Mouse (Mus musculus) ZHBTc4 (cell line): ENCODE measurements around the gene Bcl2.
"Not testable (repeated sequence)": the region's sequence is repeated elsewhere in the genome, so short reads cannot be mapped to it uniquely, and the experiment has no call there.

Experiments
- DNase-seq: peaks from one replicate; pipeline ENCODE4 v3.0.0-alpha.2; 2011; ENCODE audit warnings: low read depth, low spot score

Gene Bcl2

GRCm38 (mm10) chr1:106713621-106714529, at the start of gene Bcl2:
Gene Bcl2, minus strand, starts transcription at chr1:106714274.
- peak; percentile 69 for DNase-seq

DNA sequence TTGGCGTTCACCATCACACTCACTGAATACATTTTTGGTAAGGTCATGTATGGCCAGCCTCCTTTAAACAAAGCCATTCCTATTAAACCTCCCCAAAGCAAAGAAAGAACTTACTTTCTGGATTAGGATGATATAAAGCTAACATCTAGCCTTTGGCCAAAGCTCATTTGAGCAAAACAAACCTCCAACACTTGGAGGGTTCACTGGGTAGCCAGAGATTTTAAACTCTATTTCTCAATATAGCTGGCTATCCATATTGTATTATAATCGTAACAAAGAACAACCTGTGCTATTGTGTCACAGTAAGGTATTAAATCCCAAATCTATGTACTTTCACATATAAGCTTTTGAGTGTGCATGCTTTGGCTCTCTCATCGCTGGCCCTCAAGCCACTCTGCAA, 46.7 kb upstream of the Bcl2 start:
- DNase-seq = no peak

DNA sequence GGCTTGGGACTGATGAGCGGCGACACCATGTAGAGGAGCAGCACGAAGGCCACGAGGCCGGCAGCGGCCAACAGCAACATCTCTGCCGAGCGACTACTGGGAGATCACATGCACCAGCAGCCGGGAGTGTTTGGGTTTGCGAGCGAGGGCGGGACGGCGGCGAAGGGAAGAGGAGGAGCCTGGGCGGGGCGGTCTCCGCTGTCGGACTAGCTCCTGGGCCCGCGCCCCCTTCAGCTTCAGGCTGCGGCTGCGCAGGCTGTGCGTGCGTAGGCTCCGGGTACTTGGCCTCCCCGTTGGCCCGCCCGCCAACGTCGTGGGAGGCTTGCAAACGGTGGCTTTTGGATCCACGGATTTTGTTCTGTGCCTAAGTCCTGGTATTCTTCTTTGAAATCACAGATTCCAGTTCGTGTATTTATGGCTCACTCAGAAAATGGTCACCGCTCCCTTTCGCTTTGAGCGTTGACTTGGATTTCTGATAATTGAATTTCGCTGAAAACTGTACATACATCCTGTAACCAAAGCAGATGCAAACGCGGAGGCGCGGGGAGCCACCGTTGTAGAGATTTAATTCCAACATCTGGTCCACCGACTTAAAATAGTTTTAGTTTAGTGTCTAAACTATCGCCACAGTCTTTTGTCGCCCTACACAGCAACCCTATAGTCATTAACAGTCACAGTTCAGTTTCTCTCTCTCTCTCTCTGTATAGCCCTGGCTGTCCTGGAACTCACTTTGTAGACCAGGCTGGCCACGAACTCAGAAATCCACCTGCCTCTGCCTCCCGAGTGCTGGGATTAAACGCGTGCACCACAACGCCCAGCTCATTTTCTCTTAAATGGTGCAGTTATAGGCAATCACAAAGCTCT, 45.7 kb upstream of the Bcl2 start, which contains the start of gene Kdsr:
TSS of gene Kdsr (minus strand) at position 156 of the 864 bp plus-strand sequence.
- DNase-seq = peak; percentile 98

DNA sequence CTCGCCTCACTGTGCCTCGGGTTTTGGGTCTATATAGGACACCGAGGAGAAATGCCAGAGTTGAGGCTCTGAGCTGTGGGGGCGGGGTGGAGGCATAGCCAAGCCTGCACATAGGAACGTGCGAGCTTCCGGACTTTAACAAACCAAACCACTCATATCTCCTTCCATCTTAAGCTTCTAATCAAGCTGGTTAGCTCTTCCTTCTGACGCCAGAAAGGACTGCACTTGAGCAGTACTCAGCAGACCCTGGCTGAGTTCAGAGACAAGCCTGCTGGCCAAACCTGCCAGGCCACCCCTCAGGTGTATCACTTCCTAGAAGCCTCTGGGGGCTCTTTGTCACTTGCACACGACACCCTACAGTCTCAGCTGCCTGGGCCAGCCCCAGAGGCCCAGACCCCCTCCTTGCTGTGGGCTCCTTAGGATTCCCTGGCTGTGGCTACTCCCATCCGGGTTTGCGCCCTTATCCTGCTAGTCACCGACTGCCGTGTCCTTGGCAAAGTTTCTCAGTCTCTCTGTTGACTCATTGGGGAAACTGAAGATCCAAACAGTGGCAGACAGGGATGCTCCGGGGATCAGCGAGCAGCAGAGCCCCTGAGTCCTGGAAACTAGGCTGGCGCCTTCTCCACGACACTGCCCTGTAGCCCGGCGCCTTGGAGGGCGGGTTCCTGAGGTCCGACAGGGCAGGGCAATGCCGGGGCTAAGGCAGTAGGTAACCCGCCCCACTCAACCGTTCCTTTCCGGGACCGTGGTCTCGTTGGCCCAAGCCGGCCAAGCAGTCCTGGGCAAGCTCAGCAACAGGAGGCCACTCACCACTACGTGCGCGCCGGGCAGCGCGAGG, 44.9 kb upstream of the Bcl2 start:
- peak; percentile 59 for DNase-seq

- DNase-seq = no peak
Measured at GRCm38 (mm10) chr1:106756633-106757032, 42.6 kb upstream of the Bcl2 start.

GRCm38 (mm10) chr1:106752013-106752412, 37.9 kb upstream of the Bcl2 start:
- DNase-seq = no peak

DNA sequence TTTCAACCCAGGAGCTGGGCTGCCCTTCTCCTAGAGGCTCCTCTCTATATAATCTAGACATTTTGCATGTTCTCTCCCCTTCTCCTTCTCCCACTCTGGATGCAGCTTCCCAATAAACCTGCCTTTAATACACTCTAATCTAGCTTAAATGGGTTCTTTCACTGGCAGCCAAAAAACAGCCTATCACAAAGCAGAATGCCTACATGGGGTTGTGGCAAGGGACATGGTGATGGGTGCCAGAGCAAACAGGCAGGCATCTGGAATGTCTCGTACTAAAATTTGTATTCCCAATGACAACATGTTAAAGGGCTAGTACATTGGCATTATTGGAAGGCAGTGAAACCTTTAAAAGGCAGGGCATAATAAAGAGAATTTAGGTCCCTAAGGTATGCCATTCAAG, 36.6 kb upstream of the Bcl2 start:
- DNase-seq = no peak

DNA sequence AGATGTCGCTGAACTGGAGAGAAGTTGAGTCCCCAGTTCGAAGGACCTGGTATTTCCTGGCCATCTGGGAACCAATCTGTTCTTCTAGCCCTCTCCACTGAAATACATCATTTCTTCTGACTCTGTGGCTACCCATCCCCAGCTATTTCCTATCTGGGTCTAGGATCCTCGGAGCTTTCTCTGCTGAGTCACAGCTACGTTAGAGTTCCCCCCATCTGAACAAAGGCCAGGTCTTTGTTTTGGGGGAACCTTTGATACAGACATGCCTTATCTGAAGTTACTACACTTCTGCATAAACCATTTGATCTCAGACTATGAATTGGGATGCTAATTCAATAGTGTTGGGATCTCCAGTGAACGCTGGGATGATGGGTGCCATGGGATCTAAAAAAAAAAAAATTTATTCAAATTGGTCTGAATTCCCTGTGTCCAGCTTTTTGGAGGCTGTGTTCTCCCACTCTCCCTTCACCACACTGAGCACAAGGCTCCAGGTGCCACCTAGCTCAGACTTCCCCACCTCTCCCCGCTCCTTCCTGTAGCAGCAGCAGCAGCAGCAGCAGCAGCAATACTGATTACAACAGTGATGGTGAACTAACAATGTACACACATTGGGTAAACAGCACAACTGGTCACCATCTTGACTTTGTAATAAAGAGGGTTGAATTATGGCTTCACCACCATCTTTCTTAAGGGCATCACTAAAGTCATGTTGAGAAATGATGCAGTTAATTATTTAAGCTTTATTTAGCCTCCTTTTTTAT, 34.7 kb upstream of the Bcl2 start:
- DNase-seq = no peak

- no peak for DNase-seq
Measured at GRCm38 (mm10) chr1:106742980-106743379, 28.9 kb upstream of the Bcl2 start.

GRCm38 (mm10) chr1:106740735-106741134, 26.7 kb upstream of the Bcl2 start:
- no peak for DNase-seq

DNA sequence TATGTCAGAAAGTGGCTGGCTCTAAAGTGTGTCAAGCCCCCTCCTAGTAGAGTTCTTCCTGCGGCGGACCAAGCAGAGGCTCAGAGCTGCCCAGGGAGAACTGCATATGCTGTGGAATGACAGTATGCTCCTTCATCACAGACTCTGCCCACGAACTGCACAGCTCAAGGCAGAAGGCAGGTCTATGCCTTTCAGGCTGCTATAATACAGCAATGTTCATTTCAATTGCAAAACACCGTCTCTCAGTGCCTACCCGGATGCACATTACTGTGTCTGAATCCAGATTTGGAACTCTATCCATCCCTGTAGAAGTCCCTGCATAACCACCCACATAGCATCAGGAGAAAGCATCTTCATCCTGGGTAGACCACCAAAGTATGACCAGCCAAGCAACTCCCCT, 25.7 kb upstream of the Bcl2 start:
- no peak for DNase-seq

DNA sequence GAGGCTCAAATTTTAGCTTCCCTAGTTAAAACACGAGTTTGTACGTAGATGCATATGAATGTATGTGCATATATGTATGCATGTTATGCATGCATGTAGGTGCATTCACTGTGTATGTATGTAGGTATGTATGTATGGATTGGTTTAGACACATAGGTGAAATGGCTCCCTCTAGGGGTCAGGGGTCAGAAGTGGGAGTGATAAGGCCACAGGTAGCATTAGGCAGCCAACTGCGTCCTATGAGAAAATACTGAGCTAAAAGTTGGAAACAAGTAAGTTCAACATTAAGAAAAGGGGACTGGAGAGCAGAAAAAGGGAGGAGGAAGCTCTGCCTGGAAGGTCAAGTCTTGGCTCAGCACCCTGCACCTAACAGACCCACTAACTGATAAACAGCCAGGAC, 24.0 kb upstream of the Bcl2 start:
- DNase-seq = peak; percentile 57

DNA sequence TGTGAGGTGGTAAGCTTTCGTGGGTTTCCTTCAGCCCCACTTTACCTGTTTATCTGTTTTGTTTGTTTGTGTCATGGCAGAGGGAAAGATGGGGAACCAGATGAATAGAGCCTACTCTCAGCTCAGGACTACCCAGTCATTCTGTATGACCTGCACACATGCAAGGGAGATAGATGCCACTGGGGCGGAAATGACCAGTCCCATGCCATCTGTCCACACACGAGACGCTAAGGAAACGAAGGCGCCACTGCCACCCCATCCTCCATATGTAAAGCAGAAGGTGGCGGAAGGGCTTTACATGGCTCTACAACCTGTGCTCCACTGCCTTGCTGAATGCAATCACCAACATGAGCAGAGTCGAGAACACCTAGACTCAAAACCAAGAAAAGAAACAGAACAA, 22.1 kb upstream of the Bcl2 start:
- DNase-seq = no peak

GRCm38 (mm10) chr1:106735586-106735985, 21.5 kb upstream of the Bcl2 start:
- DNase-seq = peak; percentile 65

GRCm38 (mm10) chr1:106722061-106722460, 8.0 kb upstream of the Bcl2 start:
- peak; percentile 28 for DNase-seq

- DNase-seq = not testable (repeated sequence)
Measured at GRCm38 (mm10) chr1:106717736-106718135, 3.7 kb upstream of the Bcl2 start.

- peak; percentile 55 for DNase-seq
Measured at GRCm38 (mm10) chr1:106717071-106717601, 3.1 kb upstream of the Bcl2 start.

GRCm38 (mm10) chr1:106716141-106716540, 2.1 kb upstream of the Bcl2 start:
- no peak for DNase-seq

DNA sequence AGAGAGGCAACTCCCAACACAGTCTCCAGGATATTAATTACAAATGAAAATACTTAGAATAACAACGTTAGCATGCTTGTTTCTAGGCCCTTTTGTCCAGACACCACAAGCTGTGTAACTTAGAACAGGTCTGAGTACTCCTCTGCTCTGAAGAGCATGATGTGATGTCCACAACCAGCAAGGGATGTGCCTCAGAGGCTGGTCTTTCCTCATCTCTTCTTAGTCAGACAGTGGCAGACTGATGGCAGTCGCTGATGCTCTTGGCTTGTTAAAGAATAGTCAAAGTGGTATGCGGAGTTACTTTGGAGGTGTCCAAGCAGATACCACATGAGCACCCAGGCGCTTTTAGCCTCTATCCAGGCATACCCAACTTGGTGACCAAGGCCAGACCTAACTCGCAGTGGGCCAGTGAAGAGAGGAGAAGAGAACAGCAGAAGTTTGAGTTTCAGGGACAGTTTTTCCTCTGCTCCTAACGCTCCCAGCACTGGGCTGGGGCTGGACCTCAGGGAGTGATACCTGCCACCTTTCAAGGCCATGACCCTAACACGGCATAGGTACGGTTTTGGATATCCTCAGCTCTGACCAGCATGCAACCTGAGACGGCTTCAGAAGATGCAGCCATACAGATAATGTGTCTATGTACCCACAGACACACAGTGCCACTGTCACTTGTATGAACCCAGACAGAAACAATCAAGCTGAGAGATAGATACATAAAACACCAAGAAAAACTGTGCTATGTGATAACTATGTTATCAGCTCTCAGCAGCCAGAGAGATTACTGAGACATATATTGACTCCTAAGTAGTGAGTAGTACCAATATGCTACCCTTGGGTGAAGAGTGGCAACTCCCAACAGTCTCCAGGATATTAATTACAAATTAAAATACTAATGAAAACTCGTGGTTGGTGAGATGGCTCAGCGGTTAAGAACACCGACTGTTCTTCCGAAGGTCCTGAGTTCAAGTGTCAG, 1.3 kb upstream of the Bcl2 start:
- no peak for DNase-seq
